Mouse (Mus musculus) testis, postnatal 10 days (tissue): Measurements from ENCODE around the gene Bbs9.

Experiments used
- DNase-seq: peaks from one replicate; pipeline ENCODE4 v3.0.0; 2021; ENCODE audit warnings: low spot score

Bbs9 gene

GRCm38 (mm10) chr9:22532810-22533447 lies 57.4 kb downstream of the Bbs9 start:
- DNase-seq = no peak

- DNase-seq = no peak
Observed at GRCm38 (mm10) chr9:22537767-22538373, 62.4 kb downstream of the Bbs9 start.

GRCm38 (mm10) chr9:22539546-22539945 lies 64.0 kb downstream of the Bbs9 start:
- no peak for DNase-seq

- DNase-seq = no peak
Observed at GRCm38 (mm10) chr9:22541130-22541529, 65.6 kb downstream of the Bbs9 start.

GRCm38 (mm10) chr9:22543467-22543866 lies 68.0 kb downstream of the Bbs9 start:
- DNase-seq = no peak

- no peak for DNase-seq
Observed at GRCm38 (mm10) chr9:22544349-22545341, 69.1 kb downstream of the Bbs9 start.

- DNase-seq = no peak
Observed at GRCm38 (mm10) chr9:22551273-22551672, 75.8 kb downstream of the Bbs9 start.

- DNase-seq = no peak
Observed at GRCm38 (mm10) chr9:22556076-22556475, 80.6 kb downstream of the Bbs9 start.

- peak; percentile 83 for DNase-seq
Observed at GRCm38 (mm10) chr9:22557467-22557866, 82.0 kb downstream of the Bbs9 start.

- DNase-seq = no peak
Observed at GRCm38 (mm10) chr9:22563612-22564347, 88.3 kb downstream of the Bbs9 start.

- no peak for DNase-seq
Observed at GRCm38 (mm10) chr9:22567726-22568125, 92.2 kb downstream of the Bbs9 start.

GRCm38 (mm10) chr9:22576426-22577139 lies 101.1 kb downstream of the Bbs9 start:
- DNase-seq = no peak

GRCm38 (mm10) chr9:22578266-22578665 lies 102.8 kb downstream of the Bbs9 start:
- DNase-seq = no peak

GRCm38 (mm10) chr9:22584221-22584620 lies 108.7 kb downstream of the Bbs9 start:
- DNase-seq = no peak

- no peak for DNase-seq
Observed at GRCm38 (mm10) chr9:22593032-22593431, 117.5 kb downstream of the Bbs9 start.

- no peak for DNase-seq
Observed at GRCm38 (mm10) chr9:22596650-22597049, 121.1 kb downstream of the Bbs9 start.

GRCm38 (mm10) chr9:22613271-22613824 lies 137.8 kb downstream of the Bbs9 start:
- DNase-seq = no peak

GRCm38 (mm10) chr9:22619245-22619644 lies 143.7 kb downstream of the Bbs9 start:
- DNase-seq = no peak

GRCm38 (mm10) chr9:22624966-22625365 lies 149.5 kb downstream of the Bbs9 start:
- peak; percentile 59 for DNase-seq

- no peak for DNase-seq
Observed at GRCm38 (mm10) chr9:22626014-22626413, 150.5 kb downstream of the Bbs9 start.

GRCm38 (mm10) chr9:22627912-22628311 lies 152.4 kb downstream of the Bbs9 start:
- no peak for DNase-seq
